Mouse (Mus musculus) hindbrain, embryonic 15.5 days (tissue): ENCODE measurements around the gene Tex45. TPM values are rescaled to one million over a fixed set of nuclear protein-coding genes. Genes with fewer than 3 reads are reported as not detected.

Source experiments
- ATAC-seq: fragments of 200-750 bp; cut with Nextera tagmentation; 2 replicates; pipeline ENCODE4 v1.8.0; 2017; ENCODE audit warnings: low read depth, moderate number of reproducible peaks, moderate TSS enrichment; ENCODE audit not compliant: low FRiP score
- H3K27ac ChIP-seq: fragments of 300-500 bp; sonication (generic); replicated peaks from 2 replicates; pipeline ENCODE4 v1.5.1; 2015; ENCODE audit warnings: mild to moderate bottlenecking, inconsistent platforms
- H3K27me3 ChIP-seq: fragments of 300-500 bp; sonication (generic); 2 replicates; pipeline ENCODE4 v1.6.1; 2015; ENCODE audit warnings: control low read depth, inconsistent platforms
- H3K36me3 ChIP-seq: fragments of 300-500 bp; sonication (generic); 2 replicates; pipeline ENCODE4 v1.6.1; 2015; ENCODE audit warnings: control low read depth, inconsistent platforms
- H3K4me1 ChIP-seq: fragments of 300-500 bp; sonication (generic); replicated peaks from 2 replicates; pipeline ENCODE4 v1.6.1; 2015; ENCODE audit warnings: control low read depth, inconsistent platforms
- H3K4me2 ChIP-seq: fragments of 300-500 bp; sonication (generic); 2 replicates; pipeline ENCODE4 v1.6.1; 2015; ENCODE audit warnings: moderate library complexity, mild to moderate bottlenecking, inconsistent platforms
- H3K4me3 ChIP-seq: fragments of 300-500 bp; sonication (generic); 2 replicates; pipeline ENCODE4 v1.5.1; 2015; ENCODE audit warnings: mild to moderate bottlenecking, inconsistent platforms
- H3K9ac ChIP-seq: fragments of 300-500 bp; sonication (generic); 2 replicates; pipeline ENCODE4 v1.6.1; 2015; ENCODE audit warnings: inconsistent platforms
- H3K9me3 ChIP-seq: fragments of 300-500 bp; sonication (generic); 2 replicates; pipeline ENCODE4 v1.6.1; 2016; ENCODE audit warnings: control low read depth, inconsistent platforms
- WGBS: fragments of 180-500 bp; shearing (Covaris S2); methylation state at CpG from one replicate; pipeline ENCODE4 v1.1.7; 2015; 5-methylcytosine and 5-hydroxymethylcytosine counted together
- polyA plus RNA-seq: library from polyadenylated mRNA; unstranded; fragments of >200 nt; fragmentation: Nextera tagmentation; extraction: Ambion mirVana; gene quantifications from 2 replicates; pipeline ENCODE4 v1.2.1, GENCODE M21; 2015

The Tex45 gene
- polyA plus RNA-seq, 1 experiment from 2014 or later = 0.39 TPM

DNA sequence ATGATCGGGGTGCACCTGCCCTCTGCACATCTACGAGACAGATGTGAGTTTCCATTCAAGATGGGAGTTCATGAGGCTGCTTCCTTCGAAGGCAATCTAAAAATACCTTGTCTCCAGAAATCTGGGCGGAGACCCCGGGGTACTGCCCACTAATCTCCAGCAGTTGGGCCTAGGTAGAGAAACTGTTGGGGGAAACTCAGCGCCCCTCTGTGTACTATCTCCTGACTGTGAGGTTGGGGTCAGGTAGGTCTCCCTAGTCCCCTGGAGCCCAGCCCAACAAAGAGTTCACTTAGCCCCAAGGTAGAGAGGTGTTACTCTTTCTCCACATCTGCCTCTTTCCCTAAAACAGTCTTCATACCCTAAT lies 23.2 kb downstream of the Tex45 start:
- 39% methylated on average over 6 of the region's 6 CpGs for WGBS
- Histone ChIP-seq H3K27ac (peak overlapping the region; percentile 93), H3K9ac (peak overlapping the region; percentile 92), H3K27me3 (no peaks in the 10 kb centered on the region), H3K4me2 (peak overlapping the region; percentile 76), H3K4me3 (peak overlapping the region; percentile 94), H3K9me3 (no peaks in the 10 kb centered on the region), H3K36me3 (peaks cover 32% of the 10 kb centered on the region), H3K4me1 (peaks cover 33% of the 10 kb centered on the region)
- peak; percentile 4; the same call in 1 of the 2 replicates for ATAC-seq

DNA sequence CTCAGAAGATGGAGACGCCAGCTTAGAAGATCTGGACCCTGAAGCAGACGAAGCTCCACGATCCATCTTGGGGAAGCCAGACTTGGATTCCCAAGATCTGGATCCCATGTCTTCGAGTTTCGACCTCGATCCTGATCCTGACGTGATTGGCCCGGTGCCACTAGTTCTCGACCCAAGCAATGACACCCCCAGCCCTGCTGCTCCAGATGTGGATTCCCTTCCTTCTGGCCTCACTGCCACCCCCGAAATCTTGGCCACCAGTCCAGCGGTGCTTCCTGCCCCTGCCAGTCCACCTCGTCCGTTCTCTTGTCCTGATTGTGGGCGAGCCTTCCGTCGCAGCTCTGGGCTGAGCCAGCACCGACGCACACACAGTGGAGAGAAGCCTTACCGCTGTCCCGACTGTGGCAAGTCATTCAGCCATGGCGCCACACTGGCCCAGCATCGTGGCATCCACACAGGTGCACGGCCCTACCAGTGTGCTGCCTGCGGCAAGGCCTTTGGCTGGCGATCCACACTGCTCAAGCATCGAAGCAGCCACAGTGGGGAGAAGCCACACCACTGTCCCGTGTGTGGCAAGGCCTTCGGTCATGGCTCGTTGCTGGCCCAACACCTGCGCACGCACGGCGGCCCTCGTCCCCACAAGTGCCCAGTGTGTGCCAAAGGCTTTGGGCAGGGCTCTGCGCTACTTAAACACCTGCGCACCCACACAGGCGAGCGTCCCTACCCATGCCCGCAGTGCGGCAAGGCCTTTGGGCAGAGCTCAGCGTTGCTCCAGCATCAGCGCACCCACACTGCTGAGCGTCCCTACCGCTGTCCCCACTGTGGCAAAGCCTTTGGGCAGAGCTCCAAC lies 25.1 kb downstream of the Tex45 start:
- Histone ChIP-seq H3K27me3 (no peaks in the 10 kb centered on the region), H3K4me3 (no peak overlapping the region; the same call in 1 of the 2 replicates), H3K4me2 (no peak overlapping the region), H3K9ac (no peak overlapping the region), H3K36me3 (peaks cover 32% of the 10 kb centered on the region), H3K4me1 (peaks cover 44% of the 10 kb centered on the region), H3K9me3 (no peaks in the 10 kb centered on the region), H3K27ac (no peak overlapping the region)
- no peak for ATAC-seq
- WGBS = 96% methylated on average over 44 of the region's 44 CpGs

DNA sequence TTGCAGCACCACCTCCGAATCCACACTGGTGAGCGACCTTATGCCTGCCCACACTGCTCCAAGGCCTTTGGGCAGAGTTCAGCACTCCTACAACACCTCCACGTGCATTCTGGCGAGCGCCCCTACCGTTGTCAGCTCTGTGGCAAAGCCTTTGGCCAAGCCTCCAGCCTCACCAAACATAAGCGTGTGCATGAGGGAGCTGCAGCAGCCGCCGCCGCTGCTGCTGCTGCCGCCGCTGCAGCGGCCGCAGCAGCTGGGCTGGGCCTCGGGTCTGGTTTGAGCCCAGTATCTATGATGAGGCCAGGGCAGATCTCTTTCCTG lies 25.7 kb downstream of the Tex45 start:
- H3K4me1 ChIP-seq = peaks cover 50% of the 10 kb centered on the region
- WGBS = 92% methylated on average over 15 of the region's 15 CpGs
- no peak overlapping the region for H3K4me3 ChIP-seq
- H3K9me3 ChIP-seq = no peaks in the 10 kb centered on the region
- no peak overlapping the region for H3K9ac ChIP-seq
- no peak overlapping the region for H3K27ac ChIP-seq
- H3K4me2 ChIP-seq = no peak overlapping the region
- no peaks in the 10 kb centered on the region for H3K27me3 ChIP-seq
- peaks cover 32% of the 10 kb centered on the region for H3K36me3 ChIP-seq
- ATAC-seq = no peak

DNA sequence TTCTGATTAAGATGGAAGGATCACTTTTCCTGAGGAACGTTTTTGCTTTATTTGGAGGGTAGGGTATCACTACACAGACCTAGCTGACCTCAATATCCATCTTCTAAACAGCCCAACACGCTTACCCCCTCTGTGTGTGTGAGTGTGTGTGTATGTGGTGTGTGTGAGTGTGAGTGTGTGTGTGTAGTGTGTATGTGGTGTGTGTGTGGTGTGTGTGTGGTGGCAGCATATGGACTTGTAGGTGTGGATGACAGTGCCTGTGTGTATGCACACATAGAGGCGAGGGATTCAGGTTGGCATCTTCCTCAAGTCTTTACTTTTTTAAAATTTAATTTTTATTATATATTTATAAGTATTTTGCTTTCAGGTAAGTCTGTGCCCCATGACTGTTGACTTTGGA lies 27.9 kb downstream of the Tex45 start:
- Histone ChIP-seq H3K4me3 (no peak overlapping the region), H3K9ac (no peak overlapping the region), H3K9me3 (no peaks in the 10 kb centered on the region), H3K36me3 (peaks cover 32% of the 10 kb centered on the region), H3K27ac (no peak overlapping the region), H3K27me3 (no peaks in the 10 kb centered on the region), H3K4me2 (no peak overlapping the region), H3K4me1 (peaks cover 55% of the 10 kb centered on the region)
- no peak for ATAC-seq
- 87% methylated on average over 3 of the region's 3 CpGs for WGBS

DNA sequence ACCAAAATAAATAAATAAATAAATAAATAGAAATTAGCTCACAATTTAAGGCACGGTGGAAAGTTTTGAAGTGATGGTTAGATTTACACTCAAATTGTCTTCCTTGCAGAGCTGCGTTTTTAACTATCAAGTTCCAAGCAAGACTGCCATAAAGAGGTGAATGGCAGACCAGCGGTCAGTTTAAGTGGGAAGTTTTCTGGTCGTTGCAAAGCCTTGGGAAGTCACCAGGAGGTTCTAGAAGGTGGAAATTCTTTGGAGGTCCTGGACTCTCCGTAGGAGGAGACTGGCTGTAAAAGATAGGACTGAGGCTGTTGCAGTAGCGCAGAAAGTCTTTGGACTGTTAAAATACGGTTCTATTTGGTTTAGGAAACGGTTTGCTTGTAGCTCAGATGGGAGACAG lies 29.1 kb downstream of the Tex45 start:
- no peaks in the 10 kb centered on the region for H3K27me3 ChIP-seq
- peak overlapping the region; percentile 93 for H3K27ac ChIP-seq
- H3K4me2 ChIP-seq = peak overlapping the region; percentile 77
- H3K4me3 ChIP-seq = peak overlapping the region; percentile 85
- 5% methylated on average over 8 of the region's 8 CpGs for WGBS
- no peaks in the 10 kb centered on the region for H3K9me3 ChIP-seq
- H3K4me1 ChIP-seq = peaks cover 47% of the 10 kb centered on the region
- ATAC-seq = no peak
- H3K36me3 ChIP-seq = peaks cover 28% of the 10 kb centered on the region
- peak overlapping the region; percentile 69 for H3K9ac ChIP-seq

DNA sequence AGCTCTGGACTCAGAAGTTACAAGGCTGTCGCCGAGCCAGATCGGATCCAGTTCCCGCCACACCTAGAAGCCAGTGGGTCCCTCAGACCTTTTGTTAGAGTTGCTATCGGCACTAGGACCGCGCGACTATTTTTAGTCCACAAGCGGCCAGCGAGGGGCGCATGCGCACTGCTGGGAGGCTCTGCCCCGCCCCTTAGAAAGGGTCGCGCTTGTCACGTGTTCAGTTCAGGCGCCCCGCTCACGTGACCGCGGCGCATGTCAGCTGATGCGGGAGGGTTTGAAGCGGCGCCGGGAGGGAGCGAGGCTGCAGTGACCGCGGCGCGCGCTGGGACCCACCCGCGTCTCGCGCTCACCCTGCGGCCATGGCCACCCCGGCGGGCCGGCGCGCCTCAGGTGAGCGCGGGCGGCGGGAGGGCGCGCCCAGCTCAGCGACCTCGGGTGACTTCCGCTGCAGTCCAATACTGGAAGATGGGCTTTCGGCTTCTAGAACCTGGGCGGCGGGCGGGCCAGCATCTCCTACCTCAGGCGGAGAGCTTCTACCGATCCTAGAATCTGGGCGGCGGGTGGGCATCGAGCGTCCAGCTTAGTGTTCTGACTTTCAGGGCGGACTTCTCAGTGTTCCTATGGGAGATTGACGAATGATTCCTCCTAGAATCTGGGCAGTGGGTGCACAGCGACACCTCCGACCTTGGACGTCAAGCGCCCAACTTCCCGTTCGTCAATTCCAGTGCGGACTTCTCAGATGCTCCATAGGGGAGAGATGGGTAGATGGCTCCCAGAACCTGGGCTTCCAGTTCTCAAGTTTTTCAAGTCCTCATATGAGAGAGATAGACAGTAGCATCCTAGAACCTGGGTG lies 29.8 kb downstream of the Tex45 start, which contains the start of gene Mcoln1:
Gene Mcoln1 (plus strand): TSS at position 223 of the 856 bp plus-strand sequence.
- peak within 1 kb of the TSS; percentile 90 for H3K9ac ChIP-seq
- peak within 1 kb of the TSS; percentile 77 for H3K4me2 ChIP-seq
- H3K9me3 ChIP-seq = no peaks in the 10 kb centered on the region
- peak; percentile 90 for ATAC-seq
- peak within 1 kb of the TSS; percentile 93 for H3K27ac ChIP-seq
- peaks cover 22% of the 10 kb centered on the region for H3K36me3 ChIP-seq
- H3K4me1 ChIP-seq = peaks cover 47% of the 10 kb centered on the region
- no peaks in the 10 kb centered on the region for H3K27me3 ChIP-seq
- under 1% methylated on average over 69 of the region's 70 CpGs for WGBS
- peak within 1 kb of the TSS; percentile 85 for H3K4me3 ChIP-seq

DNA sequence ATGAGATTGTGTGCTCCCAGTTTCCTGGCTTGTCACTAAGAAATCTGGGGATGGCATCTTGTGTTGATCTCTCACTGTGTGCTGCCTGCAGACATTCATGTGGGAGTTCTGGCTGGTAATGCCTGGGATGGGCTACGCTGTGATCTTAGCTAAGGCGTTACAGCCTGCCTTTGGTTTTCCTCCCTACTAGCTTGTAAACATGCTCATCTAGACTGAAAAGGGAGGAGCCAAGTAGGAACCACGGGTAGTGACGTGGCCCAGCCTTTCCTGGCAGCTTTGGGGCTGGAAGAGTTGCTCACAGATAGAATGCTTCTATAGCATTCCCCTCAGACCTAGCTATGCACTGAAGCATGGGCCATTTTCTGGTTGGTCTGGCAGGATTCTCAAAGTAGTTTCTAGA lies 31.6 kb downstream of the Tex45 start:
- no peak overlapping the region for H3K9ac ChIP-seq
- H3K9me3 ChIP-seq = no peaks in the 10 kb centered on the region
- no peak overlapping the region for H3K4me3 ChIP-seq
- H3K36me3 ChIP-seq = peaks cover 18% of the 10 kb centered on the region
- peaks cover 39% of the 10 kb centered on the region for H3K4me1 ChIP-seq
- H3K27me3 ChIP-seq = no peaks in the 10 kb centered on the region
- H3K4me2 ChIP-seq = no peak overlapping the region
- no peak for ATAC-seq
- WGBS = 76% methylated on average over 4 of the region's 4 CpGs
- H3K27ac ChIP-seq = no peak overlapping the region

DNA sequence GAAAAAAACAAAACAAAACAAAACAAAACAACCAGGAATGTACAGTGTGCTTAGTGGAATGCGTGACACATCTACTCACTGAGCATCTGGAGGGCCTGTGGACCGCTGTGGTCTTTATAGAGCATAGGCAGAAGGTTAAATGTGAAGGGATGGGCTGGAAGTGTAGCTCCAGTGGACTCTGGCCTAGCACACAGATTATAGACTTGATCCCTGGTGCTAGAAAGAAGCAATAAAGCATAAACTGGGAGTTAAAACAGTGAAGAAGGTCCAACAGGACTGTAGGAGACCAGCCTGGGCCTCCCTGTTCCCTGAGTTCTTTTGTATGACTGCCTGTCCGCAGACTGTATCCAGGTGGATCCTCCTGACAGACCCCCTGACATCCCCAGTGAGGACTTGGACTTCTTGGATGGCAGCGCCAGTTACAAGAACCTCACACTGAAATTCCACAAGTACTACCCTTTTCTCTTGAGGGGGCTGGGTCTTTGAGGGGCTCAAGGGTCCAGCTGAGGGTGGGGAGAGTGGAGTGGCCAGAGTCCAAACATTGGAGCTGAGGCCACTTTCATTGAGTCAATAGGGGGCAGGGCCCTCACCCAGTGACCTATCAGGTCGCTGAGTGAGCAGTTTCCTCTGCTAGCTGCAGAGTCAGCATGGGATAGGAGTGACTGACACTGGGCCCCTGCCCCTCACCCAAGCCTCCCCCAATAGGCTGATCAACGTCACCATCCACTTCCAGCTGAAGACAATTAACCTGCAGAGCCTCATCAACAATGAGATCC lies 37.5 kb downstream of the Tex45 start:
- WGBS = 92% methylated on average over 6 of the region's 6 CpGs
- H3K36me3 ChIP-seq = peaks cover 55% of the 10 kb centered on the region
- H3K9me3 ChIP-seq = no peaks in the 10 kb centered on the region
- H3K27ac ChIP-seq = no peak overlapping the region
- H3K4me3 ChIP-seq = no peak overlapping the region
- no peak for ATAC-seq
- H3K4me1 ChIP-seq = no peaks in the 10 kb centered on the region
- H3K4me2 ChIP-seq = no peak overlapping the region
- no peaks in the 10 kb centered on the region for H3K27me3 ChIP-seq
- no peak overlapping the region for H3K9ac ChIP-seq

DNA sequence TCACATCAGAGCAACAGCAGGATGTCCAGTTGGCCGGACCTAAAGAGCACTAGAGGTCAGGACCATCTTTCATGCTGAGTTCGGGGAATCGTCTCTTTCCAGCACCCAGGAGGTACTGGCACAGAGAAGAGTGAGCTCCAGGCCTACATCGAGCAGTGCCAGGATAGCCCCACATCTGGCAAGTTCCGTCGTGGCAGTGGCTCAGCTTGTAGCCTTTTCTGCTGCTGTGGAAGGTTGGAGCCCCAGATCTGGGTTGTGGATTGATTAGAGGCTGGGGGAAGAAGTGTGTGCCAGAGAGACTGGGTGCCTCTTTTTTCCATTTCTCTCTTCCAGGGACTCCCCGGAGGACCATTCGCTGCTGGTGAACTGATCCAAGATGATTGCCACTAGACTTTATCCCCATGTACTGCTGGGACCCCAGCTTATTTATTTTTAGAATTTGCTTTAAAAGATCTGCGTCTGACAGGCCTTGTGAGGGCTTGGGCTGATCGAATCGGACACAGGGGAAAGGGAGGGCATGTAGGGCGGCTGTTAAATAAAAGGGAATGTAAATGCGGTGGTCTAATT lies 44.1 kb downstream of the Tex45 start:
- Histone ChIP-seq H3K27me3 (no peaks in the 10 kb centered on the region), H3K4me2 (peak overlapping the region; percentile 91), H3K4me1 (peaks cover 21% of the 10 kb centered on the region), H3K9ac (peak overlapping the region; percentile 75), H3K36me3 (peaks cover 29% of the 10 kb centered on the region), H3K4me3 (peak overlapping the region; percentile 57), H3K9me3 (no peaks in the 10 kb centered on the region), H3K27ac (peak overlapping the region; percentile 82)
- WGBS = 34% methylated on average over 13 of the region's 13 CpGs
- ATAC-seq = no peak; the same call in 1 of the 2 replicates

DNA sequence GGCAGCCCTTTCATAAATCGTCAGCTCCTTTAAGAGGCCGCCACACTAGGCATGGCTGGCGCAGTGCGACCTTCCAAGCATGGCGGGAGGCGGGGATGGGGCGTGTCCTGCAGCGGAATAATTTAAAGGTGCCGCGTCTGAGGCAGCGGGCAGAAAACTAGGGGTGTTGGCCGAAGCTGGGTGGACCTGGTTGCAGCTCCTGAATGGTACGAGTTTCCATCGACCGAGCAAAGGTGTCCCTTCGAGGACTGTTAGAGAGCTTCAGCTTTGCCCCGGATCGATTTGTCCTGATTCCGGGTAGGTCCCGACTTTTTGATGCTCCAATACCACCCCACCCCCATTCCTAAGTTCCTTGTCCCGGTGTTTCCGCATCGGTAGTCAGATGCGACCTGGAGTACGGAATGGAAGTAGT lies 44.6 kb downstream of the Tex45 start, which contains the start of gene Pnpla6:
Gene Pnpla6 (plus strand): TSS at position 125 of the 412 bp plus-strand sequence.
- Histone ChIP-seq H3K4me3 (peak within 1 kb of the TSS; percentile 57), H3K27ac (peak within 1 kb of the TSS; percentile 82), H3K4me1 (peaks cover 21% of the 10 kb centered on the region), H3K36me3 (peaks cover 29% of the 10 kb centered on the region), H3K27me3 (no peaks in the 10 kb centered on the region), H3K9me3 (no peaks in the 10 kb centered on the region), H3K4me2 (peak within 1 kb of the TSS; percentile 91), H3K9ac (peak within 1 kb of the TSS; percentile 75)
- peak; percentile 72 for ATAC-seq
- under 1% methylated on average over 25 of the region's 25 CpGs for WGBS

DNA sequence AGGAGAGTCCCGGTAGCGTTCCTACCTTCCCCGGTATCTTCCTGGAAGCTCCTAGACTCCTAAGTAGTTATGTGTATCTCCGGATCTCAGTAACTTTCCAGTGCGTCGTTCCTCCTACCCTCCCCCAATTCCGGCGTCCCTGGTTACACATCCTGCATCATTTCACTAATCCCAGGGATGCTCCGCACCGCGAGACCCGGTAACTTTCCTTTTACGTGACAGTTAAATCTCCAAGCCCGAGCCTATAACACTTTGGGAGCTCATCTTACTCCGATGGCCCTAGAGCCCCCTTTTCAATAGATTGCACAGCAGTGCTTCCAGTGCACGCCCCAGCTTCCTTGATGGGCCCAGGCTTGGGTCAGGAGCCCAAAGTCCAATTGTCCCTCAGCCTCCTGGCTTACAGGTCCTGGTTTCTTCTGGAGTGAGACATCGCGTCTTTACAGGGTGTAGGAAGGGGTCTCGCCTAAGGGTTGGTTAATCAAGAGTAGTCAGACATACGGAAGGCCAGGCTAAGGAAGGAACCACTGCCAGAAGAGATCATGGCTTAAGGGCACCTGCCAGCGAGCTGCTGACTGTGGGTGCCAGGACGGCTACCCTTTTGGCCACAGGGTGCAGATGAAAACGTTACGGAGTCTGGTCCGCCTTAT lies 45.2 kb downstream of the Tex45 start:
- H3K4me1 ChIP-seq = peaks cover 21% of the 10 kb centered on the region
- peak overlapping the region; percentile 75 for H3K9ac ChIP-seq
- no peaks in the 10 kb centered on the region for H3K9me3 ChIP-seq
- H3K27ac ChIP-seq = peak overlapping the region; percentile 82
- peak overlapping the region; percentile 91 for H3K4me2 ChIP-seq
- peak; percentile 59 for ATAC-seq
- under 1% methylated on average over 25 of the region's 25 CpGs for WGBS
- H3K36me3 ChIP-seq = peaks cover 24% of the 10 kb centered on the region
- H3K4me3 ChIP-seq = peak overlapping the region; percentile 57
- no peaks in the 10 kb centered on the region for H3K27me3 ChIP-seq
